Mouse (Mus musculus): ENCODE data around the gene Slc26a10.
"Not testable (repeated sequence)": the region's sequence is repeated elsewhere in the genome, so short reads cannot be mapped to it uniquely, and the experiment has no call there.

The Slc26a10 gene

DNA sequence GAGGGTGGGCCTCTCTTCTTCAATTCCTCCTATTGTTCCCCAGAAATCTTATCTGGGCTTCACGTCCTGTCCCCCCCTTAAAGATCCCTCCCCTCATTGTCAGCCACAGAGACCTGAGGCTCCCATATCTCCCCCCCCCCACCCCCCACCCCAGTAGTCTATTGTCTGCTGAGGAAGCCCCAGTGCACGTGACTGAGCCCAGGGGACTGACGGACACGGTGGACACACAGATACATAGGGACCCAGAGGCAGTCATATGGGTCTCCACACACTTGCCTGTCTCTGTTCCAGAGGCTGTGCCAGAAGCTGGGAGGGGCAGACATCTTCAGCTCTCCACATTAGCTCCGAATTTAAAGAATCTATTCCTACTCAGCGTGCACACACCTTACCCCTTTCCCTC, 1.1 kb upstream of the Slc26a10 start:
- DNase-seq, result no peak

DNA sequence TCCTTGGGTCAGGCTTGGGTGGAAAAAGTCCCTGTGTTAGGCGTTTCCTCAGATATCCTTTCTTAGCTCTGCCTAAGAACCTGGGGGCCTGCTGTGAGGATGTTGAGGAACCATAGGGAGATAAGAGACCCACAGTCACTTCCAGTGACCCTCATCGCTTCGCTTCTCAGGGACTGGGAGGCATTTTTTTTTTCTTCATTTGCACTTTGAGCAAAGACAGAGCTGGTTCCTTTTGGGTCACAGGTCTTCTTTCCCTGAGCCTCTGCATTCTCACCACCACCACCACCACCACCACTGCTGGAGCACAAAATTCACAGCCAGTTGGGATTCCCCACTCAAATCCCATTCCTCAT, 226 bp upstream of the Slc26a10 start:
- no peak for DNase-seq

DNA sequence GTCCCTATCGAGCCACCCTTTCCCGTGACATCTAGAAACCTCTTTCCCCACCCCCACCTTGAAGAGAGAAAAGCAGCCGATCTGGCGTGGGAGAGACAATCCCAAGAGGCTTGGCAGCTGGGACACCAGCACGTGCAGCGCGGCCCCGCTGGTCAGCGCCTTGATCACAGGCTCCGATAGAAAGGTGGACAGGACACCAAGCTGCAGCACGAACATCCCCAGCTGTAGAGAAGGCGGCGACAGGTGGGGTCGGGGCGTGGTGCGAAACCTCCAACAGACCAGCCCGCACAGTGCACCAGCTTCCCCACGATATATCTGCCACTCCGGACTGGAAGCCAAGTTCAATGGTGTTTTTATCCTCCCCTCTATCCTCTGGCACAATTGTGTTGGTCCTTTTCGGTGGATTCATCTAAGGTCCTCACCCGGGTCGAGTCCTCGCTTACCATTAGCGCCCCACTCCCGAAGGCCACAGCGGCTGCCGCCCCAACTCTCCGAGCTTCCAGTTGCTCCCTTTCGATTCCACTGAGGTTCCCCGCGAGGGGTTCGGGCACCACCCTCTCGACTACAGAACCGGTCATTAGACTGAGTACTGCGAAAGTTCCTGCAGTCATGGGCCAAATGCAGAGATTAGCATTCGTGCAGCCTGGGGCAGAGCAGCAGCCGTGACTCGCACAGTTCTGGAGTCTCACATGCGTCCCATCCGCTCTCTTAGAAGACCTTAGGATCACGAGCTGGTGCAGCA, 2.0 kb downstream of the Slc26a10 start:
- no peak for DNase-seq

DNA sequence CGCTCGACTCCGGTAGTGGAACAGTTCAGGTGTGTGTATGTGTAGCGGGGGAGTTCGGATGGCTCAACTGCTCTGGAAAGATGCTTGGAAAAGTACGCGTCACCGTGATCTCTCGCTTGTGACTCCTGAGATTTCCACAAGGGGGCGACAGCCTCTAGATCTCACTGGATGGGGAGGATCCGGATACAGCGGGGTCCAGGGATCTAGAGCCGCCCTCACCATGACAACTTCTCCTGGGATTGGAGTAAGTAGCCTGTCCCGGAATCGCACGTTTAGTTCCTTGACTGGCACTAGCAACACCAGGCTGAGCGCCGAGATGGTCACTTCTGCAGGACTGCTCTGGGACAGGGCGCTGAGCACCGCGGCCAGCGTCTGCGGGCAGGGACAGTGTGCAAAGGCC, 2.7 kb downstream of the Slc26a10 start:
- DNase-seq, result peak; percentile 81 to 85

DNA sequence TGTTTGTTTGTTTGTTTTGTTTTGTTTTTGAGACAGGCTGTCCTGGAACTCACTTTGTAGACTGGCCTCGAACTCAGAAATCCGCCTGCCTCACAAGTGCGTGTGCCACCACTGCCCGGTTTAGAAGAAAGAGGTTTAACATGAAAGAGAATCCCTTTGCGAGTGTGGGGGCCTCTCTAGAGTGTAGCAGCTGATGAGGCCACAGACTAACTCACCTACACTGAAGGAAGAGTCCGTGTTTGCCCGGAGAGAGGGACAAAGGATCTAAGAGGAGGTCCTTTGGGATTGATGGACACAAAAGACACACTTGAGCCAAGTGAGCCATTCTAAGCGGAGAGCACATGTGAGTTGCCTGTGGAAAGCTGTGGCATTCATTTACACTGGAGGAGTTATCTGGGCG, 3.2 kb downstream of the Slc26a10 start:
- no peak for DNase-seq

DNA sequence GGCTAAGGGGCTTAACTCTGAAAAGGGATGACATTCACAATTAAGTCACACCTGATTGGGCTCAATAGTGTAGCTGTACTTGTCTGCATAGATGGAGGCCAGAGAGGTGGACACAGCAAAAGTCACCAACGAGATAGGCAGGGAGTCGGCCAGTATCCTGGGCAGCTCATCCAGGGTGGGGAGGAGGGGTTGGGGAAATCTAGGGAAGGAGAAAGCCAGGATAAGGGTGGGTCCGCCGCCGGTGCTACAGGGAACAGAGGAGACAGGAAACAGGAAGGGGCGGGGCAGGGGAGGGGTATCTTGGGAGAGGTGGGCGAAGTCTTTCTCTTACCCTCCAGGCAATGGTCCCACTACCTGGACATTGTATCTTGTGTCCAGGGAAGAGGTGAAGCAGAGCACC, 3.7 kb downstream of the Slc26a10 start:
- no peak for DNase-seq

DNA sequence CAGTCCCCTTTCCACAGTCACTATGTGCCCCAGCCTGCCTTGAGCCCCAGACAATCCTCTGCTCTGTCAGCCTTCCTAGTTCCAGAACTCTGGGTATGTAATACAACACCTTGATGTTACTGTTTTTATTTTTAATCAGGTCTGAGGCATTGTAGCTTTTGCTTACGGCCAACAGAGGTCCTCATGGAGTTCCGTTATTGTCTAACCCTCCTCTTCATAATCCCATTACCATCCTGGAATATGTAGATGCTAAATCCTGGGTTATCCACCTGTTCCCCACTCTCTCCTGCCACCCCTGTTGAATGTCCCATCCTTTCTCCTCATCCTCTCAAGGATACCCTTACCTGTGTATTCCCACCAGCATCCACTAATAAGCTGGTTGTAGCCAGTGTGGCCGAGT, 4.2 kb downstream of the Slc26a10 start:
- DNase-seq, result no peak

DNA sequence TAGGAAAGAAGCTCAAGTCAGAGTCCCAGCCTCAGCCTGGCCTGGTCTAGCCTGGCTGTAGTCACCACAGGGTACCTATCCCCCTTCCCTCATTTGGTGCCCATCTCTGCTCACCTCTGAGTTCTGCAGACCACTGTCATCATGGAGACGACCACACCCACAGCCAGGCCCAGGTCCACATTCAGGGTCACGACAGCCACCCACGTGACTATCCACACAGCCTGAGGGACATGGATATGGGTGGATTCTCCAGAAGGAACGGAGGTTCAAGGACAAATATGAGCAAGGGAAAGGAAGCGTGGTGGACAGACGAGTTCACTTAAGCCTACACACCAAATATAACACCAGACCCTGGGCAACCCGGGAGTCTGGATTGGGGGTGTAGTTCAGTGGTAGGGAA, 6.3 kb downstream of the Slc26a10 start:
- no peak for DNase-seq

DNA sequence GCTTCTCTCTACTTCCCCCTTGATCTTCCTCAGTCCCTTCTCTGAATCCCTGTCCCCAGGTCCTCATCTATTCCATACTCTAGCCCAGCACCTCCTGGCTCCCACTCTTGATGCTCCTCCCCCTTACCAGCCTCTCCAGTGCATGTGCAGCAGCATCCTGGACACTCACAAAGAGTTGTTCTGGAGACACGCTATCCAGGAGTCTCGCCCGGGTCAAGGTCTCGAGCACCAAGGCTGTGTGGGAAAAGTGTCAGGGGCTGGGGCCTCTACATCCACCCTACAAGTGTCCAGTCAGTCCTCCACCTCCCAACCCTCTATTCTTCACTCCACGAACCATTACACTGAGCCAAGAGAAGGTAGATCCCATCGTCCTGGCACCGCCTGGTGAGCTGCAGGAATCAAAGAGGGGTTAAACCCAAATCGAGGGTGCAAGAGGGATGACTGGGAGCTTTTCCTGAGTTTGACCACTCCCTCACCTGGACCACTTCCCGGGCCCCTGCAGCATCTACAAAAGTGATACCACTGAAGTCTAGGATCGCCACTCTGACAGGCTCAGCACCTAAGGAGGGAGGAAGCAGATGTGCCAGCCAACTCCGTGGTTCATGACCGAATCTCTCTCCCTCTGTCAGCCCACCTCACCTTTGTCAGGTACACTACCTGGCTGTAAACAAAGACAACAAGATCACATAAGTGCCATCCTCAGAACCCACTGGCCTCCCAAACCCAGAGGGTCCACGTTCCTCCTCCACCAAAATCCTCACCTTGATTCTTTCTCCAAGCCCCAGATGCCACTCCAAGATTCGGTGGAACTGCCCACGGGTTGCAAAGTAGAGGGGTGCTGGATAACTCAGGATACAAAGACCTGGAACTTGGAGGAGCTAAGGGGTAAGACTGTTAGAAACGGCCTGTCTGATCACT, 7.0 kb downstream of the Slc26a10 start:
- no peak for DNase-seq

DNA sequence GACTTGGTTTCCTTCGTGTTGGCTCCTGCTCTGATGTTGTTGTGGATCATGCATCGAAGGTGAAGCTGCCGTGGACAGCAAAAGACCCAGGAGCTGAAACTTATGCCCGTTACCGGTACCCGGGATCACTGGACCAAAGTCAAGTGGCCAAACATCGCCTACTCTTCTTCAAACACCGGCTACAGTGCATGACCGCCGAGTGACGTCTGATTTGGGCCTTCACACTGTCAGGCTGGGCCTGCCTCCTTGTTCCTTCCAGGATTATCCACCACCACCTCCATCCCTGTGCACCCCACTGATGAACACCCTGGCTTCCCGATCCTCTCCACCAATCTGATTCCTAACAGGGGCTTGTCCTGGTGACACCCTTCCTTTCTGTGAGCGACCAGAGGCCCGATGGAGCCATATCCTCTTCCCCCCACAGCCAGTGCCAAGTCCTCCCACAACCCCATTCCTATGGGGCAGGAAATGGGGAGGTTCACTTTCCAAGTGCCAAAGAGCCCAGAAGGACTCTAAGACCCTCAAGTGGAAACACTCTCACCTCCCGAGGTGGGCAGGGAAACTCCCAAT, 8.7 kb downstream of the Slc26a10 start:
- DNase-seq, result no peak

DNA sequence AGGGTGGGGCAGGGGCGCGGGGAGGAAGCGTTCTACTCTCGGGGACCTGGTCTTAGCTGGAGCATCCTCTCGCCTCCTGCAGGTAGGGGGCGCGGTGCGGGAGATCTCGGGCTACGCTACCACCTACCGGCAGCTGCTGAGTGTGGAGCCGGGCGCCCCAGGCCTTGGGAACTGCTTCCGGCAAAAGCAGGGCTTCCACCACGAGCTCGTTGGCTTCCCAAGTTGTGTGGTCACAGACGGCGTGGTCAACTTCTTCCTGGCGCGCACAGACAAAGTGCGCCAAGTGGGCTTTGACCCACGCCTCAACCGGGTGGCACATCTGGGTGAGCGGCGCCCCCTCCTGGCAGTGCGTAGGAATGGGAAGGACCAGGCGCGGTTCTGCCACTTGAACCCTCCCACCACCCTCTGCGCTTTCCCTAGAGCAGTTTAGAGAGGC, 9.6 kb downstream of the Slc26a10 start:
- DNase-seq, result peak in 1 of 2 experiments; percentile 50

DNA sequence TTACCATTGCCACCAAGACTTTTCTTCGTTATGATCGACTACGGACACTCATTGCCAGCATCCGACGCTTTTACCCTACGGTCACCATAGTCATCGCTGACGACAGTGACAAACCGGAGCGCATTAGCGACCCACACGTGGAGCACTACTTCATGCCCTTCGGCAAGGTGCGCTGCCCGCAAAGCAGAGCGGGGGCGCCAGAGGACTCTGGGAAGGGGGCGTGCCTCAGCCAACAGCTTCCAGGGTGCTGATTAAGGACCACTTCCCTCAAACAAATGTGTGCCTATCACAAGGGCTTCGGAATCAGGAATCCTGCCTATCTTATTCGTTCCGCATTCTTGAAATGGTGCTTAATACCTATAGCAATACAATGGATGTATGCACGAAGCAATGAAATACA, 10.4 kb downstream of the Slc26a10 start:
- no peak for DNase-seq

DNA sequence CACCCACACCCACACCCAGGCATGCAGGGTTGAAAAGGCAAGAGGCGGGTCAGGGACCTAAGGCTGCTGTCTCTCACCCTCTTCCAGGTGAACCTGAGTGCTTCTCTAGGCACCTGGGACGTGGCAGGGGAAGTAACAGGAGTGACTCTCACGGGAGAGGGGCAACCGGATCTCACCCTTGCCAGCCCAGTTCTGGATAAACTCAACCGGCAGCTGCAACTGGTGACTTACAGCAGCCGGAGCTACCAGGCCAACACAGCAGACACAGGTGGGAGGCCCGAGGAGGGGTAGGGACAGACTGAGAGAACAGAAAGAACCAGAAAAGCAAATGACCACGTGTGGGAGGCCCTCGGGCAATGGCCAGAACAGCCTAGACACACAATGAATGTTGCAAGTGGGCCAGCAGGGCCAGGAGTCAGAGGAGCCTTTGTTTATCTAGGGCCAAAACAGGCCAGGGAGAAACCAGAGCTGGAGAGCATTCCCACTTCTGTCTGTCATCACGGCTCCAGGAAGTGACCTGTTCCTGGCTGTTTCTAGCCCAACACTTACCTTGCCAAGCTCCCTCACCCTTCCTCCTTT, 12.7 kb downstream of the Slc26a10 start:
- DNase-seq, result no peak

DNA sequence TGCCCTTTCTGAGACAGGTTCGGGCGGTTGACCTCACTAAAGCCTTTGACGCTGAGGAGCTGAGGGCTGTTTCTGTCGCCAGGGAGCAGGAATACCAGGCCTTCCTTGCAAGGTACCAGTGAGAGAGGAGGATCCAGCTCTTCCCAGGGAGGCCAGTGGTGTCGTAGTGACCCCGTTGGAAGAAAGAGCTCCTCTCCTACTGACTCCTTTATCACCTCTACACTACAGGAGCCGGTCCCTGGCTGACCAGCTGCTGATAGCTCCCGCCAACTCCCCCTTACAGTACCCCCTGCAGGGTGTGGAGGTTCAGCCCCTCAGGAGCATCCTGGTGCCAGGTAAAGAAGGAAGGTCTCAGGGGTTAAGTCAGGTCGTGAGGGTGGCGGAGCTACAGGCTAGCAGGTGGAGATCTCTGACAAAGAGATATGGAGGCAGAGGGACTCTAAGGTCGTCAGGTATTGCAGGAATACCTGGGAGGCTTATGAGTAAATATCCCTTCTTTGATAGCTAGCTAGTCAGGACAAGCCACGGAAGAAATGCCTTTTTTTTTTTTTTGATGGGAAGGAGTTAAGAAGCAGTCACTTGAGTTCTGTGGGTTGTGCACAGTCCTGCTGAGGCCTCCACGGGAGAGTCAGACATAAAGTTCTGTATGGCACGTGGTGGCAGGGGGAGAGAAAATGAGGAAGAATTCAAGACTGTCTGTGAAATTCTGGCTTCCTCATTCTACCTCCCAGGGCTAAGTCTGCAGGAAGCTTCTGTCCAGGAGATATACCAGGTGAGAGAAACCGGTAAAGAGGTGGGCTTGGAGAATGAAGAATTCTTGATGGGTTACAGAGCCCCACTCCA, 13.5 kb downstream of the Slc26a10 start:
- no peak for DNase-seq

DNA sequence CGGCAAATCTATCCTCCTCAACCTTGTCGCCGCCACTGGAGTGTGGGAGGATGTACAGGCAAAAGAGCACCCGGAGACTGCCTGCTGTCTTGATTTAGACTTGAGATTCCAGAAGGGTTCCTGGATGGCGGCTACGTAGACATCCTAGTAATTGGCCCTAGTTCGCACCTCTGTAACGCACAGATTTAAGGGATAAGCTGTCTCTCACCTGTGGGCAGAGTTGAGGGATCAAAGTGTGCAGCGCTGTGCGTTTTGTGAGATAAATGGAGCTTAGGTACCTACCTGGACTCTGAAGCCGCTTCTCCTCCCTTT, 14.1 kb downstream of the Slc26a10 start:
- no peak for DNase-seq

DNA sequence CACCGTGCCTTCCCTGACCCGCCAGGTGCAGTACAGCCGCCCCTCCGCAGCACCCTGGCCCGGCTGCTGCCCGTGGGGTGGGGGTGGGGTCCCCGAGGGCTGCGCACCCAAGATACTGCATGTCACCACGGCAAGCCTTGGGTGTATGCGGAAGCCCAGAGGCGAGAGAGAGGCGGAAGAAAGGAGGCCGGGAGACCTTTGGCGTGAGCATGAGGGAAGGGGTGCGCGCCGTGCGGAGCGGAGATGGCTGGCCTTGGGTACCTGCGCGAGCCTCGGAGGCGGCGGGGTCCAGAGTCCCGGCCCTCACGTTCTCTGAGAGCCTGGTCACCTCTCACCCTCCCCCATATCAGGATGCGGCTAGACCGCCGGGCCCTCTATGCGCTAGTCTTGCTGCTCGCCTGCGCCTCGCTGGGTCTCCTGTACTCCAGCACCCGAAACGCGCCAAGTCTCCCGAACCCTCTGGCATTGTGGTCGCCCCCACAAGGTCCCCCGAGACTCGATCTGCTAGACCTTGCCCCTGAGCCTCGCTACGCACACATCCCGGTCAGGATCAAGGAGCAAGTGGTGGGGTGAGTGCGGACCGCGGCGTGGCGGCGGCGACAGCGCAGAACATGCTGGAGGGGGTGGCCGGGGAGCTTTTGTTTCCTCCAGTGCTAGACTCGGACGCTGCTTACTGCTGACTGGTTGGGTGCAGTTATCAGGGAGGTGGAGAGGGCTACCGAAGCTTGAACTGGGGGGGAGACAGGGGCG, 14.6 kb downstream of the Slc26a10 start:
- peak; percentile 60 to 70 for DNase-seq

DNA sequence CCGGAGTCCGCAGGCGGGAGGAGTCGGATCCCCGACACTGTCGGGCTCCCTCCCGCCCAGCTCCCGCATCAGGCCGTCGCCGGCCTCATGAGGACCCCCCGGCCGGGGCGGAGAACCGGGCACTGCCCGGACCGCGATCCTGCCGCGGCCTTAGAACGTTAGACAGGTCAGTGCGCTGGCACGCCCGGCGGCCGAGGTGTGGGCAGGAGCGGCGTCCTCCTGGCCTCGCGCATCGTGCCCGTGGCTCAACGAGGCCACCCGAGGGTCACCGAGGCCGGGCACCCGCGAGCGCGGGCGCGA, 15.1 kb downstream of the Slc26a10 start:
- no peak for DNase-seq

DNA sequence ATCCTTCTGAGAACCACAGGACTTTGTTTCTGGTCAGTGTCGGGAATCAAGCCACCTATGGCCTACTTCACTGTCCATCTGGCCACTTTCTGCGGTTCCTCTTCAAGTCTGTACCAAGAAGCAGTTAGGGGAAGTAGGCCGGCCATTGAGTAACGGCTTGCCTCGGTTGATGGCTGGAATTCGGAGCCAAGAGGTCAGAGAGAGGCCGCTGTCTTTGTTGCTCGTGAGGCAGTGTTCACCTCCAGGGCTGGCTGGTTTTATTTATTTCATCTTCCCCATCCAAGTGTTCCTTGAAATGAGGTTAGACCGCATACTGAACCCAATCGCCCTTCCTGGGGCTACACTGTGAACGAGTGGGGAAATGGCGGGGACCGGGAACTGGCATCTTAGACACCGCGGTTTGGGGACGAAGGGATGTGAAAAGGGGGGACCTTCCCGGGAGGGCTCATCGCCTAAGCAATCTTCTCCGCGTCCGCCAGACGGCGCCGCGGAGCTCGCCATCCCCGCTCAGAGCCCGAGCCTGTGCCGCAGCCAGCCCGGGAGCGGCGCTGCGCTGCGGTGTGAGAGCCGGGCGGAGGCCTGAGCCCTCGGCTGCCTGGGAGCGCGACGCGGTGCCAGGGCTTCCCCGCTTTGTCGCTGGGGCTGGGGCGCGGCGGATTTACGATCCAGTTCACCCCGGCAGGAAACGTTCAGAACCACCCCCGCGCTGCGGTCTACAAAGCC, 15.7 kb downstream of the Slc26a10 start, which contains the start of gene B4galnt1:
TSS of gene B4galnt1 (plus strand) at position 595 of the 723 bp plus-strand sequence.
- DNase-seq, result peak; percentile 83 to 87

DNA sequence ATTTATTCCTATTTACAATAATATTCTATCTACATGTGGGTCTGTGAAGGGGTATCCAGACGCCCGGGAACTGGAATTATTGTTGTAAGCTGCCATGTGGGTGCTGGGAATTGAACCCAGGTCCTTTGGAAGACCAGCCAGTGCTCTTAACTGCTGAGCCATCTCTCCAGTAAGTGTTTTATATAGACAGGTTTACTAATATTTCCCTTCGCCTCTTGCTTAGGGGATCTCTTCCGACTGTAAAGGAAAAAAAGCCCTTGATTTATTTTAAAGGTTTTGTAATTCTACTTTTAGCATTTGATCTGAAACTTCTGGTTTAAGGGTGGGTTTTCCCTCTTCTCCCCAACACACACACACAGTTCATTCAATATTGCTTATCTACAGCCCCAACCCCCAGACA, 16.3 kb downstream of the Slc26a10 start:
- no peak for DNase-seq

DNA sequence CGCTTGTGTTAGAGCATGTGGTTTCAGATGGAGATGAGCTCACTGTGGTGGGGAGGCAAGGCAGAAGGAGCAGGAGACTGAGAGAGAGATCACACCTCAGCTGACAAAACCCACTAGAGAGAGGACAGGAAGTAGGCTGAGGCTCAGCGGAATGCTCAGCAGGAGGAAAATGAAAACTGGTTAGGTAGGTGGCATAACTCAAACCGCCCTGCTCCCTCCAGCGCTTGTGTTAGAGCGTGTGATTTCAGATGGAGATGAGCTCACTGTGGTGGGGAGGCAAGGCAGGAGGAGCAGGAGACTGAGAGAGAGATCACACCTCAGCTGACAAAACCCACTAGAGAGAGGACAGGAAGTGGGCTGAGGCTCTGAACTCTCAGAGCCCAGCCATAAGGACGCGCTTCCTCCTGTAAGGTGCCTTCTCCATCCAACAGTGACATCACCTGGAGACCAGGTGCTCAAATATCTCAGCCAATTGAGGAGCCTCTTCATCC, 17.6 kb downstream of the Slc26a10 start:
- DNase-seq, result not testable (repeated sequence)

DNA sequence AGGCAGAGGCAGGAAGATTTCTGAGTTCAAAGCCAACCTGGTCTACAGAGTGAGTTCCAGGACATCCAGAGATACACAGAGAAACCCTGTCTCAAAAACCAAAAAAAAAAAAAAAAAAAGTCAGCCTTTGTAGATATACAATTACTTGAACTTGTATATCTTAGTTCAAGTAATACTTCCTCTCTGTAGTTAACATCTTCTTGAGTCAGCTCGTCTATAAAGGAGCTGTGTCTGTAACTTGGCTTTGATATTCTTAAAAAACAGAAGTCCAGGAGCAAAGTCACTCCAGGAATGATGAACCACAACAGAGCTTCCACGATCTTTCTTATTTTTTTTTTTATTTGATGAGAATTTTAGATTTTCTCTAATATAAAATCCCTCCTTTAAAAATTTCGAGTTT, 19.7 kb downstream of the Slc26a10 start:
- no peak for DNase-seq

Data from cerebellum, postnatal 36 days (tissue).